In the genomic region with DNA sequence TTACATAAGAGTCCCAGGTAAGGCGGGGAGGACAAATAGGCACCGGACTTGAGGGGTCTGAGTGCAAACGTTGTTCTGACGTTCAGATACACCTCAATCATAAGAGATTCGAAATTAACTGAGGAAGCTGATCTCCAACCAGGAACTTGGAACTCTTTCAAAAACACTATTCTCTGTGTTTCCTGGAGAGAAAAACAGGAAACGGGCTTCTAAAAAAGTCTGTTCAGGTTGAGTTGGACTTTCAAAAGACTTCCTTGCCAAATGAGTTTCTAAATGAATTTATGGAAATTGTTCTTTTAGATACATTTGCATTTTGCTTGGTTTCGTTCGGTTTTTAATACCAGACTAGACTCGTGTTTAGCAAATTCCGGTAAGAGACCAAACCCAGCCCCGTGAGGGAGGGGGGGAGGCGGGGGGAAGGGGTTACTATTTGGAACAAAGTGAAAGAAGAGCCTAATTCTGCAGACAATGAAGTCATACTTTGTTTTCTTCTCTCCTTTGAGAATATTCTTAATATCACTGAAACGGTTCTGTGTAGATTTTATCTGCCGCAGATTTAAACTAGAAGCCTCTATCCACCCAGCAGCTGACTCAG, we compare ENCODE assay signal across 17 mouse cellular contexts.
A peak's percentile ranks its signal among the peaks of the same experiment; 100 is the strongest.
DNase-seq lines count a peak whose midpoint lies in the region; ATAC-seq and TF ChIP-seq lines count a peak whose summit lies in the region.
"Had no signal": no experiment of that assay in that cellular context is flagged by ENCODE, and none has a peak within 500 bp of the region (broad histone marks: within the 10 kb centered on the region; RNA-seq: fewer than 3 reads in every experiment).

No protein-coding gene starts in this region.

- no peaks in the 10 kb centered on the region for H3K9me3 ChIP-seq in intestine, postnatal 0 days (ENCODE audit: control insufficient read depth)
- no peaks in the 10 kb centered on the region for H3K9me3 ChIP-seq in intestine, embryonic 15.5 days
- H3K9me3 ChIP-seq: embryonic facial prominence, embryonic 13.5 days; G1E; midbrain, embryonic 15.5 days had no signal

- H3K4me1 ChIP-seq in intestine, postnatal 0 days (replicated peaks; ENCODE audit: control insufficient read depth, insufficient read depth, low read length): no peaks in the 10 kb centered on the region
- H3K4me1 ChIP-seq in intestine, embryonic 15.5 days (replicated peaks): 0 out of 2 replicates have a peak, but pooled peaks cover 7% of the 10 kb centered on the region
- H3K4me1 ChIP-seq: midbrain, embryonic 15.5 days had no signal

- no peak overlapping the region for H3K9ac ChIP-seq in intestine, postnatal 0 days (ENCODE audit: low read depth, low read length)
- no peak overlapping the region for H3K9ac ChIP-seq in intestine, embryonic 15.5 days
- H3K9ac ChIP-seq: embryonic facial prominence, embryonic 13.5 days; liver, embryonic 14.5 days; midbrain, embryonic 15.5 days had no signal

- peak; percentile 5 for DNase-seq in T-cell, adult 2 months (ENCODE audit: low spot score)
- DNase-seq in induced T-regulatory cell, adult 2 months (ENCODE audit: low read depth): peak; percentile 64
- DNase-seq in lung, postnatal 10 days: peak; percentile 12
- DNase-seq in embryo, embryonic 9.5 days (ENCODE audit: extremely low spot score): no peak
- DNase-seq in urinary bladder, adult 2 months (ENCODE audit: low spot score): no peak
- no peak for DNase-seq in MN1 (ENCODE audit: low spot score)
- DNase-seq: adrenal gland, adult 2 months; cerebellum, adult 11-12 months; thymus, postnatal 14 days had no signal

- 69% methylated on average over 14 of the region's 14 CpGs for WGBS in intestine, postnatal 0 days
- WGBS in intestine, embryonic 15.5 days: 78% methylated on average over 14 of the region's 14 CpGs

- no peak overlapping the region for H3K4me3 ChIP-seq in intestine, postnatal 0 days (ENCODE audit: low read depth, low read length)
- no peak overlapping the region for H3K4me3 ChIP-seq in intestine, embryonic 15.5 days (replicated peaks)
- H3K4me3 ChIP-seq: embryonic facial prominence, embryonic 13.5 days; left cerebral cortex, adult 2 months; midbrain, embryonic 15.5 days had no signal

- no peak overlapping the region for H3K27ac ChIP-seq in intestine, postnatal 0 days (ENCODE audit: low read depth, low read length)
- H3K27ac ChIP-seq in intestine, embryonic 15.5 days: no peak overlapping the region
- H3K27ac ChIP-seq: embryonic facial prominence, embryonic 13.5 days; left cerebral cortex, adult 2 months; liver, embryonic 14.5 days; midbrain, embryonic 15.5 days had no signal

- no peak for TF ChIP-seq CTCF in intestine, postnatal 0 days (IDR thresholded peaks at IDR 0.05; ENCODE audit: low read depth)

- H3K27me3 ChIP-seq in intestine, postnatal 0 days (replicated peaks; ENCODE audit: control insufficient read depth, insufficient read depth, low read length): no peaks in the 10 kb centered on the region
- H3K27me3 ChIP-seq in intestine, embryonic 15.5 days (replicated peaks): no peaks in the 10 kb centered on the region
- H3K27me3 ChIP-seq: embryonic facial prominence, embryonic 13.5 days; midbrain, embryonic 15.5 days had no signal

- H3K4me2 ChIP-seq in intestine, postnatal 0 days (replicated peaks; ENCODE audit: low read depth): 0 out of 2 replicates have a peak overlapping the region, but pooled peaks have one; percentile 6
- no peak overlapping the region for H3K4me2 ChIP-seq in intestine, embryonic 15.5 days (replicated peaks)
- H3K4me2 ChIP-seq: embryonic facial prominence, embryonic 13.5 days; midbrain, embryonic 15.5 days had no signal

- no peak for ATAC-seq in intestine, postnatal 0 days
- ATAC-seq in intestine, embryonic 15.5 days: no peak
- ATAC-seq: intestine, embryonic 16.5 days; midbrain, embryonic 15.5 days had no signal

- H3K36me3 ChIP-seq in intestine, postnatal 0 days (ENCODE audit: control insufficient read depth, insufficient read depth): no peaks in the 10 kb centered on the region
- H3K36me3 ChIP-seq in intestine, embryonic 15.5 days: no peaks in the 10 kb centered on the region
- H3K36me3 ChIP-seq: embryonic facial prominence, embryonic 13.5 days; G1E; midbrain, embryonic 15.5 days had no signal

Comparison
In these comparisons a context has a peak if more than half of its experiments do, and no peak if none do; other contexts are left out.
1. DNase-seq: peak in T-cell, adult 2 months (single experiment), induced T-regulatory cell, adult 2 months (single experiment) and lung, postnatal 10 days (single experiment); none in embryo, embryonic 9.5 days (single experiment), urinary bladder, adult 2 months (single experiment) and MN1 (single experiment).